Comparison of ENCODE assay signal across 16 mouse cellular contexts in the genomic region with DNA sequence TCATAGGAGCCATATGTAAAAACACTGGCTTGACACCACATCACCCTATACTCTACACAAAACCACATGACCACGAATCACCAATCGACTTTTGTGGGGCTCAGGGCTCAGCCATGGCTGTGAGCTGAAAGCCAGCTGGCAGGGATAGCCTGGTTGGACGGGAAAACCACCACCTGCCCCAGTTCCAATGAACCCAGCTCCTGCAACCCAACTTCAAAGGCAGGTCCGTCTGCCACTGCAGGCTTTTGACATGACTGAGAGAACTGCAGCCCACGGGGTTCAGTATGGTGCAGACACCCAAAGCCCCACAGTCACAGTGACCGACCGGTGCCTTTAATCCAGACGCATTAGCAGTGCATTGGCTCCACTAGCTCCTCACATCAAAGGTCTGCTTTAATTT.
DNase-seq lines count a peak whose midpoint lies in the region; TF ChIP-seq lines count a peak whose summit lies in the region.
"Had no signal": no experiment of that assay in that cellular context is flagged by ENCODE, and none has a peak within 500 bp of the region (broad histone marks: within the 10 kb centered on the region; RNA-seq: fewer than 3 reads in every experiment).

No protein-coding gene starts in this region.

- TF ChIP-seq POLR2A in thymus, adult 2 months (IDR thresholded peaks at IDR 0.05; ENCODE audit: control insufficient read depth, extremely low read depth, insufficient read depth, low read length, poor library complexity) = no peak

- DNase-seq in cerebellum, adult 11-12 months = peak; percentile 18
- no peak for DNase-seq in cerebellum, adult 9-10 months
- peak; percentile 25 to 32 for DNase-seq in heart, postnatal 36 days
- DNase-seq in heart, postnatal 25 days (ENCODE audit: low spot score) = no peak
- peak; percentile 12 for DNase-seq in retina, postnatal 1 day
- DNase-seq in retina, embryonic 14.5 days (ENCODE audit: low spot score) = no peak
- DNase-seq in ovary, adult 18-20 months (ENCODE audit: low spot score) = no peak
- no peak for DNase-seq in thymus, adult 2 months
- DNase-seq: embryo, embryonic 11 days; kidney, adult 8-10 months; lung, postnatal 4 days; right cerebral cortex, postnatal 14 days had no signal

- intact Hi-C loops in heart, postnatal 36 days (cut with DNase I) = loop anchor here (5.0 to 10.0 kb wide), 2 partner anchors 408 to 1245 kb away; no protein-coding TSS in a partner anchor
- intact Hi-C loops in heart, postnatal 25 days (cut with DNase I) = loop anchor here (2.0 to 10.0 kb wide), 2 partner anchors 155 to 1235 kb away; no protein-coding TSS in a partner anchor

- H3K27me3 ChIP-seq in thymus, adult 2 months (ENCODE audit: control insufficient read depth, insufficient read depth, low read length) = no peaks in the 10 kb centered on the region
- H3K27me3 ChIP-seq: forebrain, embryonic 15.5 days; hindbrain, embryonic 15.5 days; midbrain, embryonic 12.5 days had no signal

- H3K4me1 ChIP-seq in thymus, adult 2 months (replicated peaks; ENCODE audit: control insufficient read depth, insufficient read depth, low read length) = 0 out of 2 replicates have a peak, but pooled peaks cover 2% of the 10 kb centered on the region
- H3K4me1 ChIP-seq: hindbrain, embryonic 15.5 days; midbrain, embryonic 12.5 days had no signal

- no peak overlapping the region for H3K4me3 ChIP-seq in thymus, adult 2 months (ENCODE audit: control insufficient read depth, insufficient read depth, low read length)
- H3K4me3 ChIP-seq: forebrain, embryonic 15.5 days; hindbrain, embryonic 15.5 days; midbrain, embryonic 12.5 days; myocyte had no signal

- no peak for TF ChIP-seq CTCF in thymus, adult 2 months (IDR thresholded peaks at IDR 0.05; ENCODE audit: borderline replicate concordance, control insufficient read depth, extremely low read depth, insufficient read depth, low read length, poor library complexity)

- 75% methylated on average over 8 of the region's 8 CpGs for WGBS in thymus, adult 2 months

- no peak overlapping the region for H3K27ac ChIP-seq in thymus, adult 2 months (ENCODE audit: control insufficient read depth, insufficient read depth, low read length)
- H3K27ac ChIP-seq: forebrain, embryonic 15.5 days; hindbrain, embryonic 15.5 days; midbrain, embryonic 12.5 days had no signal

- H3K36me3 ChIP-seq in thymus, adult 2 months (ENCODE audit: control insufficient read depth, insufficient read depth, low read length) = no peaks in the 10 kb centered on the region
- H3K36me3 ChIP-seq: forebrain, embryonic 15.5 days; hindbrain, embryonic 15.5 days; midbrain, embryonic 12.5 days had no signal

Comparison
In these comparisons a context has a peak if more than half of its experiments do, and no peak if none do; other contexts are left out.
1. DNase-seq: peak in cerebellum, adult 11-12 months (single experiment), heart, postnatal 36 days (2 of 2) and retina, postnatal 1 day (single experiment); none in cerebellum, adult 9-10 months (single experiment), heart, postnatal 25 days (single experiment), retina, embryonic 14.5 days (single experiment), ovary, adult 18-20 months (single experiment) and thymus, adult 2 months (single experiment).